Mouse (Mus musculus) spleen, adult 18-20 months (tissue): Measurements from ENCODE around the gene Itih1.

Experiments
- DNase-seq, 2 experiments: peaks; one replicate each; pipeline ENCODE4 v3.0.0; 2022; ENCODE audit warnings: mixed read lengths in 2 of 2

Itih1 gene

GRCm38 (mm10) chr14:30943038-30943437 lies at the start of gene Itih1:
Itih1 (minus strand) TSS chr14:30943289.
- no peak for DNase-seq

GRCm38 (mm10) chr14:30976222-30976621 lies 33.1 kb upstream of the Itih1 start:
- DNase-seq, result no peak

- DNase-seq, result no peak
These were observed 31.1 kb upstream of the Itih1 start for GRCm38 (mm10) chr14:30974204-30974603.

GRCm38 (mm10) chr14:30960366-30960765 lies 17.3 kb upstream of the Itih1 start:
- DNase-seq, result no peak

GRCm38 (mm10) chr14:30959031-30959430 lies 15.9 kb upstream of the Itih1 start:
- no peak for DNase-seq

- no peak for DNase-seq
These were observed 15.4 kb upstream of the Itih1 start for GRCm38 (mm10) chr14:30958517-30958916.

- DNase-seq, result peak; percentile 88 to 93
These were observed 8.2 kb upstream of the Itih1 start, which contains the start of gene Nek4 for GRCm38 (mm10) chr14:30951154-30951825. Nek4 (plus strand) TSS chr14:30951377.

GRCm38 (mm10) chr14:30949986-30950385 lies 6.9 kb upstream of the Itih1 start:
- DNase-seq, result no peak

GRCm38 (mm10) chr14:30944745-30945144 lies 1.7 kb upstream of the Itih1 start:
- no peak for DNase-seq

GRCm38 (mm10) chr14:30943860-30944674 lies 978 bp upstream of the Itih1 start:
- DNase-seq, result peak in 1 of 2 experiments; percentile 59

GRCm38 (mm10) chr14:30942254-30942653 lies 835 bp downstream of the Itih1 start:
- DNase-seq, result no peak

- no peak for DNase-seq
These were observed 9.7 kb downstream of the Itih1 start for GRCm38 (mm10) chr14:30933351-30933750.

- DNase-seq, result no peak
These were observed 12.7 kb downstream of the Itih1 start for GRCm38 (mm10) chr14:30930386-30930785.

GRCm38 (mm10) chr14:30925492-30925891 lies 17.6 kb downstream of the Itih1 start:
- DNase-seq, result no peak

- DNase-seq, result no peak
These were observed 19.5 kb downstream of the Itih1 start, which contains the start of gene Itih3 for GRCm38 (mm10) chr14:30923375-30924105. Itih3 (minus strand) TSS chr14:30923760.

GRCm38 (mm10) chr14:30922053-30922670 lies 20.9 kb downstream of the Itih1 start:
- DNase-seq, result no peak

- no peak for DNase-seq
These were observed 26.6 kb downstream of the Itih1 start for GRCm38 (mm10) chr14:30916516-30916915.

GRCm38 (mm10) chr14:30913404-30913803 lies 29.7 kb downstream of the Itih1 start:
- DNase-seq, result no peak

GRCm38 (mm10) chr14:30912641-30913040 lies 30.4 kb downstream of the Itih1 start:
- no peak for DNase-seq

GRCm38 (mm10) chr14:30911141-30911540 lies 31.9 kb downstream of the Itih1 start:
- no peak for DNase-seq

GRCm38 (mm10) chr14:30907814-30908265 lies 35.2 kb downstream of the Itih1 start:
- peak in 1 of 2 experiments; percentile 8 for DNase-seq

- no peak for DNase-seq
These were observed 37.1 kb downstream of the Itih1 start for GRCm38 (mm10) chr14:30906001-30906400.

GRCm38 (mm10) chr14:30904307-30904706 lies 38.8 kb downstream of the Itih1 start:
- DNase-seq, result no peak
